12 mouse cellular contexts compared by ENCODE assay signal in genomic region chr1:178357776-178358710, GRCm38 (mm10). TPM values are rescaled to one million over a fixed set of nuclear protein-coding genes. Genes with fewer than 3 reads are reported as not detected.
DNase-seq lines count a peak whose midpoint lies in the region; ATAC-seq lines count a peak whose summit lies in the region.
"Had no signal": no experiment of that assay in that cellular context is flagged by ENCODE, and none has a peak within 500 bp of the region (broad histone marks: within the 10 kb centered on the region; RNA-seq: fewer than 3 reads in every experiment).

No protein-coding gene starts in this region.

- H3K4me2 ChIP-seq in heart, embryonic 16.5 days (ENCODE audit: low read depth, low read length), result no peak overlapping the region
- H3K4me2 ChIP-seq: limb, embryonic 12.5 days had no signal

- H3K4me1 ChIP-seq in heart, embryonic 16.5 days (ENCODE audit: control insufficient read depth, insufficient read depth, low read length), result no peaks in the 10 kb centered on the region
- peaks cover 15% of the 10 kb centered on the region for H3K4me1 ChIP-seq in brown adipose tissue, adult 24 weeks (ENCODE audit: control insufficient read depth, insufficient read depth, insufficient read length, low read length)
- H3K4me1 ChIP-seq: limb, embryonic 12.5 days had no signal

- no peak overlapping the region for H3K4me3 ChIP-seq in heart, embryonic 16.5 days (ENCODE audit: low read length)
- no peak overlapping the region for H3K4me3 ChIP-seq in brown adipose tissue, adult 24 weeks (ENCODE audit: insufficient read depth, low read depth, low read length)
- H3K4me3 ChIP-seq: limb, embryonic 12.5 days had no signal

- peak overlapping the region; percentile 30; the same call in 1 of the 2 replicates for H3K27ac ChIP-seq in heart, embryonic 16.5 days (ENCODE audit: low read length)
- H3K27ac ChIP-seq in brown adipose tissue, adult 24 weeks (replicated peaks; ENCODE audit: low read depth, low read length), result 0 out of 2 replicates have a peak overlapping the region, but pooled peaks have one; percentile 21
- H3K27ac ChIP-seq: limb, embryonic 12.5 days had no signal

- 60% methylated on average over 12 of the region's 12 CpGs for WGBS in heart, embryonic 16.5 days

- H3K27me3 ChIP-seq in heart, embryonic 16.5 days (ENCODE audit: control insufficient read depth, insufficient read depth, low read length), result no peaks in the 10 kb centered on the region
- H3K27me3 ChIP-seq: limb, embryonic 12.5 days had no signal

- no peaks in the 10 kb centered on the region for H3K9me3 ChIP-seq in heart, embryonic 16.5 days (replicated peaks; ENCODE audit: control insufficient read depth, low read length)
- H3K9me3 ChIP-seq: limb, embryonic 12.5 days had no signal

- no peak for ATAC-seq in heart, embryonic 16.5 days (replicated peaks; ENCODE audit: extremely low read depth, insufficient read depth, low FRiP score)

- H3K36me3 ChIP-seq in heart, embryonic 16.5 days (ENCODE audit: control insufficient read depth, insufficient read depth), result no peaks in the 10 kb centered on the region
- H3K36me3 ChIP-seq: limb, embryonic 12.5 days had no signal

- H3K9ac ChIP-seq in heart, embryonic 16.5 days (ENCODE audit: low read length), result no peak overlapping the region
- H3K9ac ChIP-seq: limb, embryonic 12.5 days had no signal

- no peak for DNase-seq in heart, adult 8-10 months (ENCODE audit: low spot score)
- DNase-seq in layer of hippocampus, postnatal 14 days (ENCODE audit: low spot score in 2 of 2), result peak; percentile 57 to 88
- peak; percentile 79 to 91 for DNase-seq in right cerebral cortex, postnatal 10 days (ENCODE audit: low spot score in 2 of 2)
- no peak for DNase-seq in kidney, adult 8-10 months
- no peak for DNase-seq in embryo, embryonic 9.5 days (ENCODE audit: extremely low spot score)
- DNase-seq in thymus, postnatal 14 days, result no peak
- DNase-seq: adrenal gland, postnatal 10 days; cerebellum, adult 8-10 months; lung, postnatal 36 days had no signal

RNA-seq across cellular contexts. Expression of gene Hnrnpu, which starts 20.4 kb away (rescaled TPM):
- polyA plus RNA-seq in heart, embryonic 16.5 days (2015; fragmentation: Nextera tagmentation; extraction: Ambion mirVana), result 192 and 219 TPM in 2 replicates
- total RNA-seq in heart, adult 8-10 months (2022), result 100 to 1,000 TPM; 147 to 166 (median 155) TPM
- polyA plus RNA-seq in brown adipose tissue, adult 24 weeks (2012; ENCODE audit: insufficient read depth, insufficient read length, missing spikeins), result 168 and 235 TPM in 2 replicates
- 100 to 1,000 TPM; 415 to 422 TPM for total RNA-seq in layer of hippocampus, postnatal 14 days (2021)

RNA-seq across cellular contexts. Expression of gene Cox20, which starts 39.1 kb away (rescaled TPM):
- 268 and 273 TPM in 2 replicates for polyA plus RNA-seq in heart, embryonic 16.5 days (2015; fragmentation: Nextera tagmentation; extraction: Ambion mirVana)
- 100 to 1,000 TPM in 2 of 4 experiments, 10 to 100 TPM in 2; 90.6 to 125 (median 103) TPM for total RNA-seq in heart, adult 8-10 months (2022)
- 314 and 362 TPM in 2 replicates for polyA plus RNA-seq in brown adipose tissue, adult 24 weeks (2012; ENCODE audit: insufficient read depth, insufficient read length, missing spikeins)
- total RNA-seq in layer of hippocampus, postnatal 14 days (2021), result 10 to 100 TPM; 40.5 to 46.1 TPM

RNA-seq across cellular contexts. Expression of gene Efcab2, which starts 47.8 kb away (rescaled TPM):
- polyA plus RNA-seq in heart, embryonic 16.5 days (2015; fragmentation: Nextera tagmentation; extraction: Ambion mirVana), result 16.2 and 19.1 TPM in 2 replicates
- total RNA-seq in heart, adult 8-10 months (2022), result 100 to 1,000 TPM; 103 to 117 (median 111) TPM
- polyA plus RNA-seq in brown adipose tissue, adult 24 weeks (2012; ENCODE audit: insufficient read depth, insufficient read length, missing spikeins), result 4.7 and 5.8 TPM in 2 replicates
- 10 to 100 TPM in 1 of 2 experiments, 1 to 10 TPM in 1; 9.9 to 11.9 TPM for total RNA-seq in layer of hippocampus, postnatal 14 days (2021)

Comparison
In these comparisons a context has a peak if more than half of its experiments do, and no peak if none do; other contexts are left out.
1. DNase-seq: peak in layer of hippocampus, postnatal 14 days (2 of 2) and right cerebral cortex, postnatal 10 days (2 of 2); none in heart, adult 8-10 months (single experiment), kidney, adult 8-10 months (0 of 2), embryo, embryonic 9.5 days (single experiment) and thymus, postnatal 14 days (single experiment).
2. RNA of gene Efcab2, which starts 47.8 kb away (total RNA-seq): 103 to 117 TPM in heart, adult 8-10 months; 9.9 to 11.9 TPM in layer of hippocampus, postnatal 14 days; every median in the first group is over 4 times any median in the second.